Mouse (Mus musculus) intestine, embryonic 16.5 days (tissue): Measurements from ENCODE around the gene Scn1b. TPM values are rescaled to one million over a fixed set of nuclear protein-coding genes. Genes with fewer than 3 reads are reported as not detected.
A peak's percentile ranks its signal among the peaks of the same experiment; 100 is the strongest.

Experiments used
- ATAC-seq: fragments of 200-750 bp; cut with Nextera tagmentation; 2 replicates; pipeline ENCODE4 v1.8.0; 2017; ENCODE audit warnings: moderate TSS enrichment, moderate library complexity
- H3K27ac ChIP-seq: fragments of 300-500 bp; sonication (generic); 2 replicates; pipeline ENCODE4 v1.5.1; 2014; ENCODE audit warnings: mild to moderate bottlenecking, low read length
- H3K27me3 ChIP-seq: fragments of 300-500 bp; sonication (generic); replicated peaks from 2 replicates; pipeline ENCODE4 v1.6.1; 2014; ENCODE audit warnings: low read length, control low read depth, mixed read lengths; ENCODE audit not compliant: control insufficient read depth, insufficient read depth
- H3K36me3 ChIP-seq: fragments of 300-500 bp; sonication (generic); 2 replicates; pipeline ENCODE4 v1.6.1; 2014; ENCODE audit warnings: low read length, control low read depth; ENCODE audit not compliant: control insufficient read depth, insufficient read depth
- H3K4me1 ChIP-seq: fragments of 300-500 bp; sonication (generic); 2 replicates; pipeline ENCODE4 v1.6.1; 2014; ENCODE audit warnings: low read length, control low read depth, mixed read lengths; ENCODE audit not compliant: control insufficient read depth, insufficient read depth
- H3K4me2 ChIP-seq: fragments of 300-500 bp; sonication (generic); 2 replicates; pipeline ENCODE4 v1.6.1; 2014; ENCODE audit warnings: low read depth, low read length, control low read depth
- H3K4me3 ChIP-seq: fragments of 300-500 bp; sonication (generic); 2 replicates; pipeline ENCODE4 v1.5.1; 2014; ENCODE audit warnings: mild to moderate bottlenecking, low read length
- H3K9ac ChIP-seq: fragments of 300-500 bp; sonication (generic); 2 replicates; pipeline ENCODE4 v1.6.1; 2014; ENCODE audit warnings: low read depth, low read length
- H3K9me3 ChIP-seq: fragments of 300-500 bp; sonication (generic); 2 replicates; pipeline ENCODE4 v1.6.1; 2016; ENCODE audit warnings: low read length, control low read depth; ENCODE audit not compliant: control insufficient read depth
- WGBS: fragments of 180-500 bp; shearing (Covaris S2); extraction: QIAGEN DNeasy Blood & Tissue Kit; methylation state at CpG from one replicate; pipeline ENCODE4 v1.1.7; 2014; 5-methylcytosine and 5-hydroxymethylcytosine counted together
- polyA plus RNA-seq: library from polyadenylated mRNA; unstranded; fragments of >200 nt; fragmentation: Nextera tagmentation; extraction: Ambion mirVana; gene quantifications from 2 replicates; pipeline ENCODE4 v1.2.1, GENCODE M21; 2015

The Scn1b gene
- polyA plus RNA-seq, 1 experiment from 2014 or later, result 0.16 TPM

DNA sequence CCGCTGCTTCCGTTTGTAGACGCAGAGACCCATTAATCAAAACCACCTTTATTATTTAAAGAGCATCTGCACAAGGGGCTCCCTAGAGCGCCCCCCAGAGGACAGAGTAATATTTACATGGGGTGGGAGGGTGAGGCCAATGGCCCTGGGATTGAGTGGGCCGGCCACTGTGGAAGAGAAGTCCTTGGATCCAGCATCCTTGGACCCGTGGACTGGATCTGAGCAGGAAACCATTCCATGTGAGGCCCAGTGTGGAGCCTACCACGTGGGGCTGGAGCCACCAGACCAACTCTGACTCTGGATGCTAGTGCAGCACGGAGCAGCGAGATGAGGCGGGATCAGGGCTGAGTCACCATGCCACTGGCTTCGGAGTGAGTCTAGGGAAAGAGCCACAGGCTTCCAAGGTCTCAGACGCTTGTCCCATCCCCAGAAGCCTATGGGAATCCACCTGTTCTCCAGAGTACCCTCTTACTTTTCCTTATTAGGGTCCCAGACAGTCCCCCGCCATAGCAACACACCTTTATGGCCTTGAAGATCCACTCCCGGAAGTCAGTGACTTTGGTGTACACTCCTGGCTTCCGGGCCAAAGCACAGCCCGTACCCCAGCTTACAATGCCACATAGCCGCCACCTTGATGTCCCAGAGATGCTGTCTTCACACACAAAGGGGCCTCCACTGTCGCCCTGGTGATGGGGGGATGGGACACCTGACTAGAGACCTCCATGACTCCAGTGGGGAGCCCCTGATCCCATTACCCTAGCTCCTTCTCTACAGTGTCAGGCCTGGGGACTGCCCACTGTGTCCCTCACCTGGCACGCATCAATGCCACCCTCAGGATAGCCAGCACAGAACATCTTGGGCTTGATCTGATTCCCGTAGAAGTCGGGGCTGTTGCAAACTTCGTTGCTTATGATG lies 27.8 kb downstream of the Scn1b start:
- Histone ChIP-seq H3K4me1 (no peaks in the 10 kb centered on the region), H3K4me3 (no peak overlapping the region), H3K27me3 (no peaks in the 10 kb centered on the region), H3K9me3 (no peaks in the 10 kb centered on the region), H3K36me3 (no peaks in the 10 kb centered on the region), H3K9ac (no peak overlapping the region), H3K4me2 (no peak overlapping the region), H3K27ac (no peak overlapping the region)
- no peak; the same call in 1 of the 2 replicates for ATAC-seq
- 77% methylated on average over 22 of the region's 22 CpGs for WGBS

GRCm38 (mm10) chr7:31097583-31098248 lies 29.1 kb downstream of the Scn1b start:
- Histone ChIP-seq H3K36me3 (no peaks in the 10 kb centered on the region), H3K9me3 (no peaks in the 10 kb centered on the region), H3K9ac (no peak overlapping the region), H3K4me2 (peak overlapping the region; percentile 49), H3K4me1 (no peaks in the 10 kb centered on the region), H3K4me3 (peak overlapping the region; percentile 26), H3K27me3 (no peaks in the 10 kb centered on the region), H3K27ac (no peak overlapping the region)
- WGBS, result 41% methylated on average over 20 of the region's 20 CpGs
- ATAC-seq, result peak; percentile 94

DNA sequence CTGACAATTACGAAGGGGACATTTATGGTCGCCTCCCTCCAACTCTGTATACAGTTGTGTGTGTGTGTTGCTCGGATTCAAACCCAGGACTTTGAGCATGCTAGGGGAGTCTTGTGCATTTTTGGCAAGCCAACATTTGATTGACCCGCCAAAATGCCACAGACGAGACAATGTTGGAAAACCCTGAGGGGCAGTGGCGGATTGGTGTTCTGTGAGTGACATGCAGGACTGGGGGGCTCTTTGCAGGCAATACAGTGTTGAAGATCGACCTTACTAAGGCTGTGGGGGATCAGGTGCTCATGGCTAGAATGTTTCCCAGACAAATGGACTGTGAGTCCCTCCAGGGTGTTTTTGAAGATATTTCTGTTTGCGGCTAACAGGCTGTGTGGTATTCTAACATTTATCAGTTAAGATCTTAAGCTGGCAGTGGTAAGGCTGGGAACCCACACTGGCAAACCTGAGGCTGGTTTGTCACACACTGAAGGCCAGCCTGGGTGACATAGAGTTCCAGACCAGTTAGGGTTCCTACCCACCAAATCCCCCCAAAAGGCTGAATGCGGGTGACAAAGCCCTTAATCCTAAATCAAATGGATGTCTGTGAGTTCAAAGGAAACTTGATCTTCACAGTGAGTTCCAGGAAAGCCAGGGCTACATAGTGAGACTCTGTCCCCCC lies 29.8 kb downstream of the Scn1b start:
- 74% methylated on average over 9 of the region's 9 CpGs for WGBS
- no peak overlapping the region for H3K9ac ChIP-seq
- H3K4me3 ChIP-seq, result no peak overlapping the region
- no peak for ATAC-seq
- H3K36me3 ChIP-seq, result no peaks in the 10 kb centered on the region
- H3K27ac ChIP-seq, result no peak overlapping the region
- no peak overlapping the region for H3K4me2 ChIP-seq
- H3K9me3 ChIP-seq, result no peaks in the 10 kb centered on the region
- no peaks in the 10 kb centered on the region for H3K4me1 ChIP-seq
- H3K27me3 ChIP-seq, result no peaks in the 10 kb centered on the region

DNA sequence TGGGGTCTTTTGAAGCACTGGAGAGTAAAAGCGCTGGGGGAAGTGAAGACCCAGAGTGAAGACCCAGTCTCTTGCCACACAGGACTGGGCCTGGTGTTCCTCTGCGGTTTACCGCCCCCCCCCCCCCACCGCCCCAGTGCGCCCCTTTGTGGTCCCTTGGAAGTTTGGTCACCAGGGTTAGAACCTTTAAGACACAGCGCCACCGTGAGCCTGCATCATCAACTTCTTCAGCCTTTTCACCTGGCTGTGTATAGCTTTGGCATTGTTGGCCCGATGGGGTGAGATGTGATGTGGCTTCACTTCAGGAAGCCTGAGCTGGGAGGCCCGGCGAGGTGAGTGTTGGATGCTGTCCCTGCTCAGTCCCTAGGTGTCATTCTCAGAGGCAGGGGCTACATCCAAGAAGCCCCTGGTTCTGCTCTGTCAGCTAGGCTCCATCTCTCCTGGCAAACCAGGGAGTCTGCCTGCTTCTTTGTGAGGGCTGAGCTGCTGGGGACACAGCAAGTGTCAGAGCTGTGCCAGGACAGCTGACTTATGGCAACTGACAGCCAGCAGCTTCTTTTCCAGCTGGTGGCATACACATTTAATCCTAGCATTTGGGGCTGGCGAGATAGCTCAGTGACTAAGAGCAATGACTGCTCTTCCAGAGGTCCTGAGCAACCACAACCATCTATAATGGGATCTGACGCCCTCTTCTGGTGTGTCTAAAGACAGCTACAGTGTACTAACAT lies 31.9 kb downstream of the Scn1b start:
- Histone ChIP-seq H3K4me2 (no peak overlapping the region), H3K27me3 (no peaks in the 10 kb centered on the region), H3K4me3 (no peak overlapping the region), H3K36me3 (no peaks in the 10 kb centered on the region), H3K9me3 (no peaks in the 10 kb centered on the region), H3K4me1 (no peaks in the 10 kb centered on the region), H3K27ac (no peak overlapping the region), H3K9ac (no peak overlapping the region)
- 23% methylated on average over 12 of the region's 12 CpGs for WGBS
- no peak for ATAC-seq

- no peaks in the 10 kb centered on the region for H3K9me3 ChIP-seq
- no peak overlapping the region for H3K27ac ChIP-seq
- H3K4me3 ChIP-seq, result no peak overlapping the region
- ATAC-seq, result no peak
- H3K4me2 ChIP-seq, result no peak overlapping the region
- H3K4me1 ChIP-seq, result no peaks in the 10 kb centered on the region
- no peaks in the 10 kb centered on the region for H3K27me3 ChIP-seq
- WGBS, result 79% methylated on average over 2 of the region's 2 CpGs
- H3K36me3 ChIP-seq, result no peaks in the 10 kb centered on the region
- no peak overlapping the region for H3K9ac ChIP-seq
Measured at GRCm38 (mm10) chr7:31089721-31090120, 37.1 kb downstream of the Scn1b start.

GRCm38 (mm10) chr7:31088206-31088605 lies 38.6 kb downstream of the Scn1b start:
- Histone ChIP-seq H3K27ac (no peak overlapping the region), H3K4me2 (no peak overlapping the region), H3K27me3 (no peaks in the 10 kb centered on the region), H3K4me3 (no peak overlapping the region), H3K4me1 (no peaks in the 10 kb centered on the region), H3K36me3 (no peaks in the 10 kb centered on the region), H3K9ac (no peak overlapping the region), H3K9me3 (no peaks in the 10 kb centered on the region)
- 76% methylated on average over 3 of the region's 3 CpGs for WGBS
- ATAC-seq, result no peak

DNA sequence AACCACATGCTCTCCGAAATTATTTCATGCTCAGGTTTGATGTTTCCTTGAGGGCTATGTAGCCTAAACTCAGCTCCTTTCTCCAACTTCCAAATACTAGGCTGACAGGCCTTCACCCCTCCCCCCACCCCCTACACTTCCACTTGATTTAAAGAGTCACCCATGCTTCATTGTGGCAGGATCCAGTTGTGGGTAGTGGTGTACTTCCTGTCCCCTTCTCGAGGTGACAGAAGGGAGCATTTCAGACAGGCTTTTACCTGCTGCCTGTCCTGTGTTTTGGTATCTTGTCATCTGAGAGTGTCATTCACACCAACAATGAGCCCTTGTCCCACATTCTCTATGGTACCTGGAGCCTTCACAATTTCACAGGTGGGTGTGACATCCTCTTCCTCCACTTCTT lies 39.5 kb downstream of the Scn1b start:
- H3K27me3 ChIP-seq, result no peaks in the 10 kb centered on the region
- no peak overlapping the region for H3K27ac ChIP-seq
- H3K9ac ChIP-seq, result no peak overlapping the region
- WGBS, result 76% methylated on average over 2 of the region's 2 CpGs
- H3K36me3 ChIP-seq, result no peaks in the 10 kb centered on the region
- no peak for ATAC-seq
- no peaks in the 10 kb centered on the region for H3K9me3 ChIP-seq
- no peak overlapping the region for H3K4me2 ChIP-seq
- no peak overlapping the region for H3K4me3 ChIP-seq
- 0 out of 2 replicates have a peak, but pooled peaks cover 3% of the 10 kb centered on the region for H3K4me1 ChIP-seq

DNA sequence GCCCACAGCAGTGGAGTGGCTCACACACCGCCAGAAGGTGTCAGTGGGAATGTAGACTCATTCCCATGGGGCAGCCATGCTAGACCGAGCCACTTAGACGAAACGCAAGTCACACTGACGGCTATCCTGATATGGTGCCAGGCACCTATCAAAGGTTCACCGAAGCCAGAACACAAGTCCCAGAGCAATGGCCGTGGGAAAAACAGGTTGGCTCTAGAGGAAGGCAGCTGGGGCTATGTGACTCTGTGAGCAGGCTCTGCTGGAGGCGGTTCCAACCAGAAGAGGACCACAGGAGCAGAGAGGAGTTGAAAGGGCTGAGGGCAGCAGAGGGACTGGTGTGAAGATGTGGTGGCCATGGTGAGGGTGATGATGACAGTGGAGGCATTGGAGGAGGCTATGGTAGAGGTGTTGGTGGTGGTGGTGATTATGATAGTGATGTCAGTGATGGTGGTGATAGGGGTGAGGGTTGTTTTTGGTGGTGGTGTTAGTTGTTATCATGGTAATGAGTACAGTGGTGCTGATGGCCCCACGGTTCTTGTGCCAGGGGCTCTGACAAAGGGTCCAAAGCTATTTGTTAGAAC lies 40.5 kb downstream of the Scn1b start:
- Histone ChIP-seq H3K27me3 (no peaks in the 10 kb centered on the region), H3K36me3 (no peaks in the 10 kb centered on the region), H3K9me3 (no peaks in the 10 kb centered on the region), H3K4me3 (no peak overlapping the region), H3K9ac (no peak overlapping the region), H3K4me1 (0 out of 2 replicates have a peak, but pooled peaks cover 3% of the 10 kb centered on the region), H3K4me2 (no peak overlapping the region), H3K27ac (no peak overlapping the region)
- 87% methylated on average over 9 of the region's 9 CpGs for WGBS
- ATAC-seq, result no peak
